Mouse (Mus musculus) stomach, embryonic 15.5 days (tissue): ENCODE measurements around the gene Fst. TPM values are rescaled to one million over a fixed set of nuclear protein-coding genes. Genes with fewer than 3 reads are reported as not detected.

Experiments used
- ATAC-seq: fragments of 200-750 bp; cut with Nextera tagmentation; 2 replicates; pipeline ENCODE4 v1.8.0; 2017; ENCODE audit warnings: low read depth, moderate number of reproducible peaks, moderate TSS enrichment; ENCODE audit not compliant: insufficient read depth, low FRiP score
- H3K27ac ChIP-seq: fragments of 300-500 bp; sonication (generic); 2 replicates; pipeline ENCODE4 v1.5.1; 2015; ENCODE audit warnings: mild to moderate bottlenecking, inconsistent platforms
- H3K27me3 ChIP-seq: fragments of 300-500 bp; sonication (generic); replicated peaks from 2 replicates; pipeline ENCODE4 v1.6.1; 2015; ENCODE audit warnings: inconsistent platforms
- H3K36me3 ChIP-seq: fragments of 300-500 bp; sonication (generic); 2 replicates; pipeline ENCODE4 v1.6.1; 2015; ENCODE audit warnings: inconsistent platforms
- H3K4me1 ChIP-seq: fragments of 300-500 bp; sonication (generic); 2 replicates; pipeline ENCODE4 v1.6.1; 2015; ENCODE audit warnings: inconsistent platforms
- H3K4me2 ChIP-seq: fragments of 300-500 bp; sonication (generic); 2 replicates; pipeline ENCODE4 v1.6.1; 2015; ENCODE audit warnings: mild to moderate bottlenecking, inconsistent platforms
- H3K4me3 ChIP-seq: fragments of 300-500 bp; sonication (generic); replicated peaks from 2 replicates; pipeline ENCODE4 v1.5.1; 2015; ENCODE audit warnings: inconsistent platforms
- H3K9ac ChIP-seq: fragments of 300-500 bp; sonication (generic); 2 replicates; pipeline ENCODE4 v1.6.1; 2015; ENCODE audit warnings: inconsistent platforms
- H3K9me3 ChIP-seq: fragments of 300-500 bp; sonication (generic); 2 replicates; pipeline ENCODE4 v1.6.1; 2016; ENCODE audit warnings: inconsistent platforms
- WGBS: fragments of 180-500 bp; shearing (Covaris S2); methylation state at CpG from one replicate; pipeline ENCODE4 v1.1.7; 2015; 5-methylcytosine and 5-hydroxymethylcytosine counted together
- polyA plus RNA-seq: library from polyadenylated mRNA; unstranded; fragments of >200 nt; fragmentation: Nextera tagmentation; extraction: Ambion mirVana; gene quantifications from 2 replicates; pipeline ENCODE4 v1.2.1, GENCODE M21; 2015

Fst gene
- polyA plus RNA-seq, 1 experiment from 2014 or later, result 59.4 TPM

DNA sequence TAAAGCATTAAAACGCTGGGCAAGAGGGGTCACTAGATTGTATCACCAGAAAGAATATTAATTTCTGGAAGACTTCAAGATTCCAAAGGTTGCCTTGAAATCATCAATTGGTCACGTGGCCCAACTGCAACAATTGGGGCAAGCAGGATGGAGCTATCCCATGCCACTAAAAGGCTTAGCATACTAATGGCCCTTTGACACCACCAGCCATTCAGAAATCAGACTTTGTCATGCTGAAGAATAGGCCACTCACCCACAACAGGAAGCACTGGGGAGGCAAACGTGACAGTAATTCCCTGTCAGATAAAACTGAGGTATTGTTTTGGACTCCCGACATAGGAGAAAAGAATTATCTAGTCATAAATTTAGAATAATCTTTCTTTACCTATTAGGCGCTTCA, 52.3 kb downstream of the Fst start:
- Histone ChIP-seq H3K4me2 (no peak overlapping the region), H3K4me1 (no peaks in the 10 kb centered on the region), H3K4me3 (no peak overlapping the region), H3K36me3 (no peaks in the 10 kb centered on the region), H3K27me3 (no peaks in the 10 kb centered on the region), H3K9ac (no peak overlapping the region), H3K9me3 (no peaks in the 10 kb centered on the region), H3K27ac (no peak overlapping the region)
- no peak for ATAC-seq
- WGBS, result 28% methylated on average over 5 of the region's 5 CpGs

DNA sequence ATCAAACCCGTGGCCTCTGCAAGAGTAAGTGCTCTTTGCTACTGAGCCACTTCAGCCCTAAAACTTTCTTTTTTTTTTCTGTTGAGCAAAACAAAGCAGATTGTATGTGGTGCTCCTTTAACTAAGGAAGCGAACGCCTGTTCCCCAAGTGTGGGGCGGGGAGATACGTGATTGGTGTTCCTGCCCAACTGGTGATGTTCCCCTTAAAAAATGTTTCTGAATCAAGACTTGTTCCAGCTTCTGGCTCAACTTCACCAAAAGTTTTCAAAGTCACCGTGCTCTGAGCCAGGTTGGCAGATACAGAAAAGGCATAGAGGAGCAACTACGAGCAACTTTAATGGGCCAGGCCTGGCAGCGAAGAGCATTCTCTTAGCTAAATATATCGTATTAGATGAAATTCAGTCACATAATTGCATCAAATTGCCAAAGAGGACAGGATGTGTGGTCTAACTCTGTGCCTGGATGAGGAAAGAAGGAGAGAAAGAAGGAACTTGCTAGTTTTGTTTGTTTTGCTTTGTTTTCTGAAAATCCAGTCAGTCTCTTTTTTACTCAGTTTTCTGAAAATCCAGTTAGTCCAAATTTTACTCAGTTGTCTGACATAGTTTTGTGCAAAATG, 53.5 kb downstream of the Fst start:
- no peak overlapping the region for H3K9ac ChIP-seq
- no peak overlapping the region for H3K4me3 ChIP-seq
- 83% methylated on average over 9 of the region's 9 CpGs for WGBS
- no peak for ATAC-seq
- H3K36me3 ChIP-seq, result no peaks in the 10 kb centered on the region
- no peak overlapping the region for H3K4me2 ChIP-seq
- no peak overlapping the region for H3K27ac ChIP-seq
- no peaks in the 10 kb centered on the region for H3K4me1 ChIP-seq
- no peaks in the 10 kb centered on the region for H3K9me3 ChIP-seq
- H3K27me3 ChIP-seq, result no peaks in the 10 kb centered on the region

Other genes starting within 250 kb of the Fst start
- 263 and 269 TPM in 2 replicates for gene Ndufs4, start 70.7 kb downstream of the Fst start, polyA plus RNA-seq